Mouse (Mus musculus): ENCODE results near the gene Tmem169. TPM values are rescaled to one million over a fixed set of nuclear protein-coding genes. Genes with fewer than 3 reads are reported as not detected.

Tmem169 gene
- total and polyA plus RNA-seq, 3 experiments: 0.33 TPM; not detected in 2

DNA sequence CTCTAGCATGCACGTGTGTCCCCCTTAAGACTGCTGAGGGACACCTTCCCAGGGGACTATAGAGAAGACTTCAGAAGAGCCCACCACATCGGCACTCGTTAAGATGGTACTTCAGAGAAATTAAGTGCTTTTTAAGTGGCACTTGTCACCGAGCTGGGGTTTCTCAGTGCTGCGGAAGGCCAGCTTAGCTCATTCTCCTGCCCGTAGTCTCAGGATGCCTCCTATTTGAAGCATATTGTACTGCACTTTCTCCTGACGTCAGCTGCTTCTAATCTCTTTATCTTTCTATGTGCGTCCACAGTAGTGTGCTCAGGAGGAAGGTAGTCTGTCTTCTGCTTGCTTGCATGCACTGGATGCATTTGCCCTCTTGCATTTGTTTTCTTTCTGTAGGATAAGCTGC is 32.2 kb downstream of the Tmem169 start:
- Histone ChIP-seq H3K27me3 (ENCODE audit: insufficient read depth, low read length) (no peaks in the 10 kb centered on the region), H3K4me3 (ENCODE audit: low read depth, low read length) (no peak overlapping the region), H3K36me3 (replicated peaks) (peaks cover 95% of the 10 kb centered on the region), H3K4me1 (ENCODE audit: insufficient read depth, low read depth, low read length) (peaks cover 4% of the 10 kb centered on the region; the same call in 1 of the 2 replicates), H3K9me3 (replicated peaks) (no peaks in the 10 kb centered on the region)
- TF ChIP-seq GATA2 (IDR thresholded peaks at IDR 0.05; ENCODE audit: borderline replicate concordance, low read depth, low read length) (no peak), TAL1 (conservative IDR thresholded peaks at IDR 0.05; ENCODE audit: low read depth, low read length) (no peak), POLR2AphosphoS5 (IDR thresholded peaks at IDR 0.05; ENCODE audit: insufficient replicate concordance, low read depth, low read length) (no peak), GATA1 (IDR thresholded peaks at IDR 0.05; ENCODE audit: borderline replicate concordance, low read length) (no peak), CTCF (IDR thresholded peaks at IDR 0.05; ENCODE audit: low read depth, low read length) (no peak)
- DNase-seq (ENCODE audit: low spot score): no peak
- no peak for ATAC-seq (ENCODE audit: extremely low read depth, insufficient number of reproducible peaks, low FRiP score, poor library complexity, severe bottlenecking)

DNA sequence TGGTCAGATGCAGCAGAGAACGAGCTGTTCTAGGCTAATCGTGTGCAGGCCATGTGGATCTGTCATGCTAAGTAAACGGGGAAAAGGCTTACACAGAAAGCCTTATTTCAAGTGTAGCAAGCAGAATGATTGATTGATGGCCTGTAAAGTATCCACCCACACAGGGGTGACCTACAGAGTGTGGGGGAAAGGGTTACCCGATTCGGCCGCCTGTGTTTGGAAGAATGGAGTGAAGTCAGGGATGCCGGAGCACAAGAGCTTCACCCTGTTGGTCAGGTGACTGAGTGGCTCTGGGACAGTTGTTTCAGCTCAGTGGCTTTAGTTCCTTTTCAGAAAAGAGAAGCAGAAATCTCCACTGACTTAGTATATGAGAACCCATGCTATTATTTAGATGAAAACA is 32.7 kb downstream of the Tmem169 start:
- H3K27me3 ChIP-seq (ENCODE audit: insufficient read depth, low read length): no peaks in the 10 kb centered on the region
- H3K36me3 ChIP-seq (replicated peaks): peaks cover 90% of the 10 kb centered on the region
- peaks cover 4% of the 10 kb centered on the region; the same call in 1 of the 2 replicates for H3K4me1 ChIP-seq (ENCODE audit: insufficient read depth, low read depth, low read length)
- no peak overlapping the region for H3K4me3 ChIP-seq (ENCODE audit: low read depth, low read length)
- no peaks in the 10 kb centered on the region for H3K9me3 ChIP-seq (replicated peaks)
- ATAC-seq (ENCODE audit: extremely low read depth, insufficient number of reproducible peaks, low FRiP score, poor library complexity, severe bottlenecking) (no peak), DNase-seq (ENCODE audit: low spot score) (no peak)
- no peak for TF ChIP-seq CTCF (IDR thresholded peaks at IDR 0.05; ENCODE audit: low read depth, low read length)
- TF ChIP-seq POLR2AphosphoS5 (IDR thresholded peaks at IDR 0.05; ENCODE audit: insufficient replicate concordance, low read depth, low read length): no peak
- TF ChIP-seq TAL1 (conservative IDR thresholded peaks at IDR 0.05; ENCODE audit: low read depth, low read length): no peak
- TF ChIP-seq GATA1 (IDR thresholded peaks at IDR 0.05; ENCODE audit: borderline replicate concordance, low read length): no peak
- no peak for TF ChIP-seq GATA2 (IDR thresholded peaks at IDR 0.05; ENCODE audit: borderline replicate concordance, low read depth, low read length)

DNA sequence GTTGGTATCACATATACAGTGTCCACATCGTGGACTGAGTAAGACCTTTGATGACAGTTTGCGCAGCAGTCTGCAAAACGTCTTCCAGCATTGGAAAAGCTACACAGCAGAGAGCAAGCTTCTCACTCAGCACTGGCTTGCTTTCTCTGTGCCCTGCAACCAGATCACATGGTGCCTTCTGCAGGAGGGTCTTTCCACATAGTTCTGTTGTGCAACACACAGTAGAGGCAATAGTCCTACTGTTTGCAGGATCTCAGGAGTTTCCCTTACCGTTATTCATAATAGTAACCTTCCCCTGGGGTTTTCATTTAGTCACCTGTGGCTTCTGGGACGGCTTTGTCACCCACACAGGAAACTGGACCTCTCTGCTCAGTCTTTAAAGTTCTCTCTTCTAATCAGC is 36.6 kb downstream of the Tmem169 start:
- peaks cover 86% of the 10 kb centered on the region for H3K36me3 ChIP-seq (replicated peaks)
- no peaks in the 10 kb centered on the region for H3K9me3 ChIP-seq (replicated peaks)
- no peaks in the 10 kb centered on the region for H3K27me3 ChIP-seq (ENCODE audit: insufficient read depth, low read length)
- no peak for ATAC-seq (ENCODE audit: extremely low read depth, insufficient number of reproducible peaks, low FRiP score, poor library complexity, severe bottlenecking)
- TF ChIP-seq CTCF (IDR thresholded peaks at IDR 0.05; ENCODE audit: low read depth, low read length): no peak
- no peak for TF ChIP-seq TAL1 (conservative IDR thresholded peaks at IDR 0.05; ENCODE audit: low read depth, low read length)
- TF ChIP-seq GATA1 (IDR thresholded peaks at IDR 0.05; ENCODE audit: borderline replicate concordance, low read length): no peak
- no peak for DNase-seq (ENCODE audit: low spot score)
- no peaks in the 10 kb centered on the region for H3K4me1 ChIP-seq (ENCODE audit: insufficient read depth, low read depth, low read length)
- H3K4me3 ChIP-seq (ENCODE audit: low read depth, low read length): no peak overlapping the region

DNA sequence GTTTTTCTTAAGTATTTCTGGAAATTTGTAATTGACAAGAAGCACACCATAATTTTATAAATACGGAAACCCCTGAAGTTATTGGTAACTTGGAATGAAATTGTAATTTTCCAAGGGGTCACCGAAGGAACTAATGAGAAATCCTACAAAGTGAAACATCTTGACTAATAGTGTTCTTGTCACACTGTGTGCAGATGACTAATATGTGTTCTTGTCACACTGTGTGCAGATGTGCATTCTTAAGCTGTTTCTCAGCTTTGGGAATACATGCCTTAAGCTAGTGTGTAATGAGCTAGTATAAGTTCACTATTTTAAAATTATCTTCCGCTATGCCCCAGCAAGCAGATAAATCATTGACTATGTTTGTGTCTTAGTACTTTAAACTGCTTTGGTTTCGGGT is 39.1 kb downstream of the Tmem169 start:
- Histone ChIP-seq H3K4me3 (ENCODE audit: low read depth, low read length) (no peak overlapping the region), H3K36me3 (replicated peaks) (peaks cover 86% of the 10 kb centered on the region), H3K27me3 (ENCODE audit: insufficient read depth, low read length) (no peaks in the 10 kb centered on the region), H3K4me1 (ENCODE audit: insufficient read depth, low read depth, low read length) (no peaks in the 10 kb centered on the region), H3K9me3 (replicated peaks) (no peaks in the 10 kb centered on the region)
- TF ChIP-seq GATA2 (IDR thresholded peaks at IDR 0.05; ENCODE audit: borderline replicate concordance, low read depth, low read length) (no peak), TAL1 (conservative IDR thresholded peaks at IDR 0.05; ENCODE audit: low read depth, low read length) (no peak)
- ATAC-seq (ENCODE audit: extremely low read depth, insufficient number of reproducible peaks, low FRiP score, poor library complexity, severe bottlenecking) (no peak), DNase-seq (ENCODE audit: low spot score) (no peak)

DNA sequence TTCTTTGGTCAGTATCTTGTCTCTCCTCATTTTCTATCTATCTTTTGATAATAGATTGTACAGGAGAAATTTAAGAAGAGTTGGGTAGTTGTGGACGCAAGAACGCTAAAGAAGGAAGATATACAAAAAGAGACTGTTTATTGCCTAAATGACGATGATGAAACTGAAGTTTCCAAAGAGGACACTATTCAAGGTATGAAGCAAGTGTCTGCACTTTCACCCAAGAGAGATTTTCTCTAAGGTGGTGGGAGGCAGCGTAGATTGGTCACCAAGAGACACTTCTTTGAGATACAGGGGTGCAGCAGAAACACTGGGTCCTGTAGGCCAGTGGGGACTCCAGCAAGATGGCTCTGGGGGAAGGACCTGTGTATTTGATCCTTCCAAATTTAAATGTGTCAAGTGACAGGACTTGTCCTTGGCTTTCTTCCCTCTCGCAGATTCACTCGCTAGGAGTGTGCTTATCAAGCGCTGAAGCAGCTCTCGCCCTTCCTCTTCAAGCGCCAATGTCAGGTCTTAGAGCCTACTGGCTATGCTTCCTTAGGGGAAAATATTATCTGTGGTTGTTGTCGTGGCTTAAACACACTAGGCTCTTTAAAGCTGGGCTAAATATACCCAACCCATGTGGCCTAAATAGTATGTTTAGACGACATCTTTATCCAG is 42.1 kb downstream of the Tmem169 start:
- ATAC-seq (ENCODE audit: extremely low read depth, insufficient number of reproducible peaks, low FRiP score, poor library complexity, severe bottlenecking): no peak
- no peaks in the 10 kb centered on the region for H3K27me3 ChIP-seq (ENCODE audit: insufficient read depth, low read length)
- H3K9me3 ChIP-seq (replicated peaks): no peaks in the 10 kb centered on the region
- H3K4me1 ChIP-seq (ENCODE audit: insufficient read depth, low read depth, low read length): no peaks in the 10 kb centered on the region
- no peak overlapping the region for H3K4me3 ChIP-seq (ENCODE audit: low read depth, low read length)
- peaks cover 85% of the 10 kb centered on the region for H3K36me3 ChIP-seq (replicated peaks)
- TF ChIP-seq POLR2AphosphoS5 (IDR thresholded peaks at IDR 0.05; ENCODE audit: insufficient replicate concordance, low read depth, low read length) (no peak), CTCF (IDR thresholded peaks at IDR 0.05; ENCODE audit: low read depth, low read length) (no peak), TAL1 (conservative IDR thresholded peaks at IDR 0.05; ENCODE audit: low read depth, low read length) (no peak), GATA2 (IDR thresholded peaks at IDR 0.05; ENCODE audit: borderline replicate concordance, low read depth, low read length) (no peak), GATA1 (IDR thresholded peaks at IDR 0.05; ENCODE audit: borderline replicate concordance, low read length) (no peak)
- no peak for DNase-seq (ENCODE audit: low spot score)

DNA sequence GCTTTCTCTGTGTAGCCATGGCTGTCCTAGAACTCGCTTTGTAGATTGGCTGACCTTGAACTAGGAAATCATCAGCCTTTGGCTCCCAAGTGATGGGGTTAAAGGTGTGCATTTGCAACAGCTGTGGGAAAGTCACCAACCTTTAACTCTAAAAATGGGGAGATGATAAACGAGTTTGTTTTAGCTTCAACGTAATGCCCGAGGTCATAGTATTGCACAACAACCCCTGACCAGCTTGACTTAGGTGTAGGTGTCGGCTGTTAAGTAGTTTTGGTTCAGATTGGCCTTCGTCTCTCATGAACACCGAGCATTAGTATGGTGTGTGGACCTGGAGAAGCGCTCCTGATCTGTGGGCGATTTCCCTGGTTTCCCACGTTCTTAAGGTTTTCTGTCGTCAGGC is 50.6 kb downstream of the Tmem169 start:
- DNase-seq (ENCODE audit: low spot score) (no peak), ATAC-seq (ENCODE audit: extremely low read depth, insufficient number of reproducible peaks, low FRiP score, poor library complexity, severe bottlenecking) (no peak)
- TF ChIP-seq TAL1 (conservative IDR thresholded peaks at IDR 0.05; ENCODE audit: low read depth, low read length): no peak
- no peak for TF ChIP-seq GATA1 (IDR thresholded peaks at IDR 0.05; ENCODE audit: borderline replicate concordance, low read length)
- TF ChIP-seq CTCF (IDR thresholded peaks at IDR 0.05; ENCODE audit: low read depth, low read length): no peak
- TF ChIP-seq POLR2AphosphoS5 (IDR thresholded peaks at IDR 0.05; ENCODE audit: insufficient replicate concordance, low read depth, low read length): no peak
- TF ChIP-seq GATA2 (IDR thresholded peaks at IDR 0.05; ENCODE audit: borderline replicate concordance, low read depth, low read length): no peak
- no peaks in the 10 kb centered on the region for H3K27me3 ChIP-seq (ENCODE audit: insufficient read depth, low read length)
- H3K4me1 ChIP-seq (ENCODE audit: insufficient read depth, low read depth, low read length): no peaks in the 10 kb centered on the region
- H3K36me3 ChIP-seq (replicated peaks): peaks cover 89% of the 10 kb centered on the region
- no peaks in the 10 kb centered on the region for H3K9me3 ChIP-seq (replicated peaks)
- no peak overlapping the region for H3K4me3 ChIP-seq (ENCODE audit: low read depth, low read length)

Data from G1E (cell line).